Mouse (Mus musculus): ENCODE results near the gene Cbx7.

DNA sequence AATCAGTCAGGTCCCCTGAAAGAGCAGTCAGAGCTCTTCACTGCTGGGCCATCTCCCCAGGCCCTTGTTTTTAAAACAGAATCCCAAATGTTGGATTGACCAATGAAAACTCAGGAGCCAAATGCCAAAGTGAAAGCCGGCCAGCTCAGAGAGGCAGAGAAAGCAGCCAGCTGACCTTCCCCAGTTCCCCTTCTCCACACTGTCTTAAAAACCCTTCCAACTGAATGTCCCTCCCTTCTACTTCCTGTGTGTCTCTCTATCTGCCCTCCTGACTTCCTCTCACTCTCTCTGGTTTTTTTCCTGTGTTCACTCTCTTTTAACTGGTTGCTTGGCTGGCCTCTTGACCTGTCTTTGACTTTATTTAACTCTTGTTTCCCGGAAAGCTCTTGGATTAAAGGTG lies 96.9 kb downstream of the Cbx7 start:
- no peak for TF ChIP-seq EP300 (IDR thresholded peaks at IDR 0.05)
- no peak for TF ChIP-seq CTCF (IDR thresholded peaks at IDR 0.05)

Measured in lung, postnatal 0 days (tissue).